Mouse (Mus musculus) adipocyte (in vitro differentiated cells): Measurements from ENCODE around the gene Mtss1l.
A peak's percentile ranks its signal among the peaks of the same experiment; 100 is the strongest.

Source experiments
- DNase-seq: peaks from one replicate; pipeline ENCODE4 v3.0.0-alpha.2; 2016; ENCODE audit warnings: low spot score

Gene Mtss1l

DNA sequence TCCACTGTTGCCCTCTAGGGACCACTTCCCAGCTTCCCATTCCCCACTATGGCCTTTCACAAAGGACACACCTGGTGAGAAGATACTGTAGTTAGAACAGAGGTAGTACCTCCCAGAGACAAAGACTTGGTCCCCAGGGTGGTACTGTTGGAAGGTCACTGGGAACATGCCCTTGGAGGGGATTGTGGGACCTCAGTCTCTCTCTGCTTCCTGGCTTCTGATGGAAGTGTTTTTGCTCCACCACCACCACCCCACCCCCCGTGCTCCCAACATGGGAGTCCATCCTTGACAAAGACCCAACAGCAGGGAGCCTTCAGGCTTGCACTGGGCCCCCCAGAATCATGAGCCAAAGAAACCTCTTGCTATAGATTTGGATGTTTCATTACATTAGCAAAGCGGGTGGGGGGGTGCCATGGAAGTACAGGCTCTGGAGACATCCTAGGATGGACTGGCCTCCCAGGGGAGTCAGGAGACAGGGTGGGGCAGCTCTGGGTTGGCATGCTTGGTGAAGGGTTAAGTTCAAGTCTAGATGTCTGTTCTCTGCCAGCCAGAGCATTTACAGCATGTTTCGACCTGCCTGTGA is 14.9 kb upstream of the Mtss1l start:
- DNase-seq: no peak

- no peak for DNase-seq
These were observed 12.8 kb upstream of the Mtss1l start for GRCm38 (mm10) chr8:110708429-110708828.

- no peak for DNase-seq
These were observed 10.7 kb upstream of the Mtss1l start for GRCm38 (mm10) chr8:110710593-110710992.

DNA sequence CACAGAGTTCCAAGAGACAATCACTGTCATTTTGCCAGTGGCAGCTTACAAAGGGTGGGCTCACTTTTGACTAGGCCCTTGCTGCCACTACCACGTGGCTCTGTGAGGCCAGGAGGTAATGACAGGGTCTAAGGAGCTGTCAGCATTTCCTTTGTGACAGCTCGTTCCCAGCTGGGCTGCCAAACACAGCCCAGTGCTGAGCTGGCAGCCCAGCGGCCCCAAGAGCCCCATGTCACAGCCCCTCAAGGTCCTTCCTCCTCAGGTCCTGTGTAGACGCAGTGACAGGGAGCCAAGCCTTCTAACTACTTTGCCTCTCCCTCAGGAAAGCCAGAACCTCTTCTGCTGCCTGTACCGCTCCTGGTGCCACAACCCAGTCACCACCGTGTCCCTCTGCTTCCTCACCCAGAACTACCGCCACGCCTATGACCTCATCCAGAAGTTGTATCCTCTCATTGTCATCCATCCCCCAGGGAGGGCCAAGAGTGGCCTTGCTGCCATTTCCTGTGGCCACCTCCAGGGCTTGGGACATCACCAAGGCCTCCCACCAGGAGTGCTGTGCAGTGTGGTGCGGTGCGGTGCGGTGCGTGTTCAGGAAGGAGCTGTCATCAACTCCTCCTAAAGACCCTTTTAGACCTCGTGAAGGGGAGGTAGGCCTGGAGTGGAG is 9.9 kb upstream of the Mtss1l start:
- no peak for DNase-seq

DNA sequence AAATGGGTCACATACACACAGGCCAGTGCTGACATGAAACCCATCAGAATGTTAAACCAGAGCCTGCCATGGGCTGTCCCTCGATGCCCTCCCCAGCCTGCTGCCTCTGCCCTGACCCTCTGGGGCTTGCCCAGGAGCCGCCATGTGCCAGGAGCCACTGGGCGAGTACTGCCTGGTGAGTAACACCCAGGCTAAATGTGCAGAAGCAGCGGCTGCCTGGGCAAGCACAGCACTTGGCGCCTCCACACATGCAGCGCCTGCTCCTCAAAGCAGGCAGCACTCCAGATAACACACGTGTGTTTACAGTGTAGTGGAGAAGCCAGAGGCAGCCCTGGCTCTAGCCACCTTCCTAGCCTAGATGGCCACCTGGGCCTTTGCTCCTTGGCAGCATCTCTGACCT is 8.2 kb upstream of the Mtss1l start:
- DNase-seq: no peak

DNA sequence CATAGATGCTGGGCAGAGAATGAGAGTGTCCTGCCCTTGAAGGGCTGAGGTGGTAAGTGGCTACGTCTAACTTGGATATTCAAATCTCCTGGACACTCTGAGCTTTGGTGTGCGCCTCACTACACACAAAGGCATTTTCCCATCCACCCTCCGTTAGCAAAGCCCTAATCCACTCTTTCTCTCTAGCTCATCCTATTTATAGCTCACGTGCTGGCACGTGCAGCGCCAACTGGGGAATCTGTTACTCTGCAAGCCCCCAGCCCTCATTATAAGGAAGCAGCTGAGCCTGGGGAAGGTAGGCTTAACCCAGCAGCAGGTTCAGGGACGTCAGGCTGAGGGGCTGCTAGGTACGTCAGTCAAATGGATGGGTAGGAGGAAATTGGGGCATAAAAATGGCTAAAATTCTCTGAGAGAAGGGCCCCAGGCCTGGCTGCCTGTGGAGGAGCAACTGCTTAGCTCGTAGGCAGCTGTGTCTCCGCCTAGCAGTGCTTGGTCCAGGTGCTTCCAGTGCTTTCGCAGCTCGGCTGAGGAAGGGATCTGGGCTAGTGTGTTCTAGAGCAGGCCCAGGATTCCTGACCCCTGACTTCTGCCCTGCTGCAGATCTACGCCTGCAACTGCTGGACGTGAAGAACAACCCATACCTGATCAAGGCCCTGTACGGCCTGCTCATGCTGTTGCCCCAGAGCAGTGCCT is 6.3 kb upstream of the Mtss1l start:
- no peak for DNase-seq

DNA sequence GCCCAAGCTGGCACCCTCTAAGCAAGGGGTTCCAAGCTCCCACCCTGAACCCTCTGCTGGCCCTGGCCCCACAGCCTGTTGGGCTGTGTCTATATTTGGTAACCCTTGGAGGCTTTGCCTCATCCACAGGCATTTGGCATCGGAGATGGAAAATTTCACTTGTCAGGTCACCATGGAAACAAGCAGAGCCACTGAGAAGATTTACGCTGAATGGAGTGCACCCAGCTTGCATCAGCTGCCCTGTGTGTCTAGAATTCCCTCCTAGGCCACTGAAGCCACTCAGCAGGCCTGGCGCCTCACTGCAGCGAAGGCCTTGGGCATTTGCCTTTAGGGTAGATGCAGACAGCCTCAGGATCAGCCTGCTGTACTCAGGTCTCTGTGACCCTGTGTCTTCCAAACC is 5.2 kb upstream of the Mtss1l start:
- peak; percentile 97 for DNase-seq

GRCm38 (mm10) chr8:110717131-110717530 is 4.1 kb upstream of the Mtss1l start:
- no peak for DNase-seq

- DNase-seq: peak; percentile 79
These were observed 2.9 kb upstream of the Mtss1l start for GRCm38 (mm10) chr8:110718209-110718968.

GRCm38 (mm10) chr8:110718969-110719670 is 2.2 kb upstream of the Mtss1l start:
- peak; percentile 55 for DNase-seq

DNA sequence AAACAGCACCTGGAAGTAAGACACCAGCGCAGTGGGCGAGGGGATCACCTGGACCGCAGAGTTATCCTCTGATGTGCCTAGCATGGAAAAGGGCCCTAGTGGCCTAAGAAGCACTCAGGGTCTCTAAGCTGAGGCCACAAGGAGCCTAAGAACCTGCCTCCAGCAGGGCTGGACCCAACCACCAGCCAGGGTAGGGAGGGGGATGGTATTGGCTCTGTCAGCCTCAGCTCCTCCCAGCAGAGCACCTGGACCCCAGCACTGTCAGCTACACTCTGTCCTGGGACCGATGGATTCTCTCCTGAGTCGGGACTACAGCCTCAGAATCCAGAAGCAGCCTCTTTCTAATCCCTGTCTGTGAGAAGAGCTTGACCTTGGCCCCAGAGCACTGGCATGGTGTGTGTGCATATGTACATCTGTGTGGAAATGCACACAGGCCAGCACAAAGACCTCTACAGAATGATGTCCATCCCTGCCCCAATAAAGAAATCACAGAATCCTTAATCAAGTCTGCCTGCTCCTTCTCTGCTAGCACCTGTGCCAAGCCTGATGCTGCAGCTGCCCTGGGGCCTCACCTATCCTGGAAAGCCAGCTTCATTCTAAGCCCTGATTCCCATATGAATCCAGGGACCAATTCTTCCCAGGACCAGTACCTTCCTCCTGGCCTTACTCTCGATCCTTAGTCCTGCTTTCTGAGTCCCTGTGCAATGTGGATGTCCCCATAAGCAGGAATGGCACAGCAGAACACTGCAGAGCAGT is 1.2 kb upstream of the Mtss1l start:
- no peak for DNase-seq

DNA sequence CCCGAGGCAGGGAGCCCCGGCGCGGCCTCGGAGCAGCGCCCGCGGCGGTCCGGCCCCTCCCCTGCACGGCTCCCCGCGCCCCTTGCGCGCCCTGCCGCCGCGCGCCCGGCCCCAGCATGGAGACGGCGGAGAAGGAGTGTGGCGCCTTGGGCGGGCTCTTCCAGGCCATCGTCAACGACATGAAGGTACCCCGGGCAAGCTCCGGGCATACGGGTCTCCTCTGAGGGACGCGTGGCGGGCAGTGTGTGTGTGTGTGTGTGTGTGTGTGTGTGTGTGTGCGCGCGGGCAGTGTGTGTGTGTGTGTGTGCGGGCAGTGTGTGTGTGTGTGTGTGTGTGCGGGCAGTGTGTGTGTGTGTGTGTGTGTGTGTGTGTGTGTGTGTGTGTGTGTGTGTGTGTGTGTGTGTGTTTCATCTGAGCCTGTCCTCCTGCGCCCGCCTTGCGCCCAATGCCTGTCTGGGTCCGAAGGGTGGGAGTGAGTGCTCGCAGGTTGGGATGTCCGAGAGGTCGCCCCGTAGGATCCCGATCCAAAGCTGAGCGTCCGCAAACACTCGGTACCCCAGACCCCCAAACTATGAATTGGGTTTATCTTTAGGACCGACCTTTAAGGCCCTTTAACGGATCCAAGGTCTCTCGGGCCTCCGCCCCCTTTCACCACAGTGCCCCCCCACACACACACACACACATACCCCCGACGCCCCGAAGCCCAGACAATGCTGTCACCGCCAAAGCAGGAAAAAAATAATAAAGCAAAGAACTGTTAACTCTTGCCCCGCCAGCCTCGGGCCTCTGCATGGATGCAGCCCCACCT is 534 bp downstream of the Mtss1l start:
- no peak for DNase-seq

GRCm38 (mm10) chr8:110722414-110723011 is 1.2 kb downstream of the Mtss1l start:
- DNase-seq: no peak

DNA sequence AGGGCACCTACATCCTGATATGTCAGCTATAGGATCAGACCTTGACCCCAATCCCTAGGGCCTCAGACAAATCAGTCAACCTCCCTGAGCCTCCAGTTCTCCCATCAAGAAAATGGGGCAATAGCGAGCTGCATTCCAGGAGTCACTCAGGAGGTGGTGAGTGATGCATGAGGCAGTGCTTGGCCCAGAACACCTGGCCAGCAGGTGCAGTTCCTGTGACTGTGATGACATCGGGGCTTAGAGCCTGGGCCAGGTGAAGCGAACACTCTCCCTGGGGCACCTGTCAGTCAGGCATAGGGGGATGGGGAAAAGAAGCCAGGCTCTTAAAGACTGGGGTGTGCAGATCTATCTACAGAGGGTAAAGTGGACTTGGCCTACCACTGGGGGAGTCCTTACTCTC is 3.2 kb downstream of the Mtss1l start:
- DNase-seq: no peak

DNA sequence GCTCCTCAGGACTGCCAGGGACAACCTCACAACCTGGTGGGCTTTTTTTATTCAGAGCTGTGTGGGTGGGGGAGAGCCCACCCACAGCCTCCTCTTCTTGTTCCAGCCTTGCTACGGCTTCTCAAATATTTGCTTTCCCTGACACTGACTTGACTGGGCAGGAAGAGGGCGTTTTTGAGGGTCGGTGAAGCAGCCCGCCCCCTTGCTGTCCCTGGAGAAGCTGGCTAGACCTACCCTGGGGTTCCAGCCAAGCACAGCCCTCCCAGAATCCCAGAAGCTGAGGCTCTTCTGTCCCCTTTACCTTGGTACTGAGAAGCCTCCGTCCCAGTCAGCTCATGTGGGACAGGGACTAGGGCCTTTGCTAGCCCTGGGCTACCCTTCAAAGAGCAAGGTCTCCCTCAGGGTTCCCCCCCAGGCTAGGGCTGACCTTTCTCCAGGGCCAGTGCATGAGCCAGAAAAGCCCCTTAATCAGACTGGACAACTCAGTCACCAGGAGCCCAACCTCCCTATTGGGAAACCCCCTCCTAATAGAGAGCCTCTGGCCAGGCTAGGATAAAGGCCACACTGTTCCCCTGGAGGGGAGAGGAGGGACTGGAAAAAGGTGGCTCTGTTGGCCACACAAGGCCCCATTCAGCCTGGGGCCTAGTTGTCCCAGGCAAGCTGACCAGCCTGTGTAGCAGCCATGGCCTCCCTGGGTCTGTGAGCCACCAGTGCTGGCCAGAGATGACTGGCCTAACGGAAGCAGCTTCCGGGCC is 4.0 kb downstream of the Mtss1l start:
- peak; percentile 62 for DNase-seq

DNA sequence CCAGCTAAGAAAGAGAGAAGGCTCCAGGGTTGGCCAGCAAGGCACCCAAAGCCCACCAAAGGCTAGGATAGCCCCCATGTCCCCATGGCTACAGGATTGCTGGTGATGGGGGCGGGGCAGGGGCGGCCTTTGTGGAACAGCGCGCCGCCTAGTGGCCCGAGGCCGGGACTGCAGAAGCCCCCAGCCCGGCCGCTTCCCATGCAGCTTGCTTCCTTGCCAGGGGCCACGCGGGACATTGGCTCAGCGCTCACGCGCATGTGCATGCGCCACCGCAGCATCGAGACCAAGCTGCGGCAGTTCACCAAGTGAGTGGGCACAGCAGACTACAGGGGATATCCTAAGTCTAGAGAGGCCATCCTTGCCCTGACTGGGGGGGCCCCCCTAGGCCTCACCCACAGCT is 5.6 kb downstream of the Mtss1l start:
- no peak for DNase-seq

DNA sequence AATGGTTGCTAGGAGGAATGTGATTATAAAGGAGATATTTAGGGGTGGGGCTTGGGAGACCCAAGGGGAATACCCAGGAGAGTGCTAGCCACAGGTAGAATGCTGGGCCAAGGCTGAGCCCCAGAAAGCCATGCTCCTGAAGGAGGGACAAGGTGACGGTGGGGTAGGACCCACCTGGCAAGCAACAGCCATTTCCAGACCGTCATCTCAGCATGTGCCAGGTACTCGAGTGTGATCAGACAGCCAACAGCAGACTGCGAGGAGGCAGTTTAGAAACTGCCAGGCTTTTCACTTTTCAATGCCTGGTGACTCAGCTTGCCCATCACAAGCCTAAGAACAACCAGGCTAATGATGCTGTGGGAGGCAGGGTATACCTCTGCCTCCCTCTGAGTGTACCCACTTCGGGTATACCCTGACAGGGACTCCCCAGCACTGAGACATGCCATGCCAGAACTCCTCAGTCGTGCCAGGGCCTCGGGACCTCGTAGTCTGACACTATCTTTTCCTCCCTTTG is 10.1 kb downstream of the Mtss1l start:
- DNase-seq: no peak

DNA sequence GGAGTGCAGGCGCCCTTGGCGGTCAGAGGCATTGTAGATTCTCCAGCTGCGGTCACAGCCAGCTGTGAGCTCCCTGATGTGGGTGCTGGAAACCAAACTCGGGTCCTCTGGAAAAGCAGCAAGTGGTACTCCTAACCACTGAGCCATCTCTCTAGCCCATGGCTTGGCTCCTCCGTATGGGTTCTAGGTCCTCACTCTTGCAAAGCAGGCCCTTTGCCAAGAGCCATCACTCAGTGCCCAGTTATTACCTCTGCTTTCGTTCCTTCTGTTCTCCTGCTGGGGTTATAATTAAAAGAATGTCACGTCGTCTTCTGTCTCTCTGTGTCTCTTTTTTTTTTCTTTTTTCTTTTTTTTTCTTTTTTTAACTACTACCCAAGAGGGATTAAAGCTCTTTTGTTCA is 11.8 kb downstream of the Mtss1l start:
- no peak for DNase-seq

GRCm38 (mm10) chr8:110738591-110739195 is 17.4 kb downstream of the Mtss1l start:
- no peak for DNase-seq
